Mouse (Mus musculus) forebrain, embryonic 14.5 days (tissue): Measurements from ENCODE around the gene Bmp6. TPM values are rescaled to one million over a fixed set of nuclear protein-coding genes. Genes with fewer than 3 reads are reported as not detected.
A peak's percentile ranks its signal among the peaks of the same experiment; 100 is the strongest.

Experiments used
- ATAC-seq: fragments of 200-750 bp; cut with Nextera tagmentation; 2 replicates; pipeline ENCODE4 v1.8.0; 2017; ENCODE audit warnings: mild to moderate bottlenecking, moderate library complexity
- DNase-seq: peaks from one replicate; pipeline ENCODE4 v3.0.0-alpha.2; 2015; ENCODE audit warnings: low spot score
- H3K27ac ChIP-seq: fragments of 300-500 bp; sonication (generic); 2 replicates; pipeline ENCODE4 v1.5.1; 2014; ENCODE audit warnings: low read depth, mild to moderate bottlenecking, control low read depth, low read length, moderate library complexity
- H3K27me3 ChIP-seq: fragments of 300-500 bp; sonication (generic); replicated peaks from 2 replicates; pipeline ENCODE4 v1.6.1; 2014; ENCODE audit warnings: low read length, control low read depth, mixed read lengths; ENCODE audit not compliant: control insufficient read depth, insufficient read depth
- H3K36me3 ChIP-seq: fragments of 300-500 bp; sonication (generic); 2 replicates; pipeline ENCODE4 v1.6.1; 2014; ENCODE audit warnings: low read length, control low read depth; ENCODE audit not compliant: control insufficient read depth, insufficient read depth
- H3K4me1 ChIP-seq: fragments of 300-500 bp; sonication (generic); 2 replicates; pipeline ENCODE4 v1.6.1; 2014; ENCODE audit warnings: antibody characterized with exemption, low read length, control low read depth; ENCODE audit not compliant: control insufficient read depth, insufficient read depth
- H3K4me2 ChIP-seq: fragments of 300-500 bp; sonication (generic); 2 replicates; pipeline ENCODE4 v1.6.1; 2014; ENCODE audit warnings: mild to moderate bottlenecking, control low read depth, low read length
- H3K4me3 ChIP-seq: fragments of 300-500 bp; sonication (generic); 2 replicates; pipeline ENCODE4 v1.5.1; 2014; ENCODE audit warnings: low read depth, low read length, control low read depth
- H3K9ac ChIP-seq: fragments of 300-500 bp; sonication (generic); 2 replicates; pipeline ENCODE4 v1.6.1; 2014; ENCODE audit warnings: mild to moderate bottlenecking, low read length, control low read depth, moderate library complexity
- H3K9me3 ChIP-seq: fragments of 300-500 bp; sonication (generic); replicated peaks from 2 replicates; pipeline ENCODE4 v1.6.1; 2016; ENCODE audit warnings: low read length, control low read depth, mixed read lengths; ENCODE audit not compliant: control insufficient read depth
- WGBS: fragments of 180-500 bp; shearing (Covaris S2); extraction: QIAGEN DNeasy Blood & Tissue Kit; methylation state at CpG from one replicate; pipeline ENCODE4 v1.1.7; 2014; 5-methylcytosine and 5-hydroxymethylcytosine counted together
- polyA plus RNA-seq: library from polyadenylated mRNA; unstranded; fragments of >200 nt; fragmentation: Nextera tagmentation; extraction: Ambion mirVana; gene quantifications from 2 replicates; pipeline ENCODE4 v1.2.1, GENCODE M21; 2014

Gene Bmp6
- polyA plus RNA-seq, 1 experiment from 2014 or later: 2.6 TPM

DNA sequence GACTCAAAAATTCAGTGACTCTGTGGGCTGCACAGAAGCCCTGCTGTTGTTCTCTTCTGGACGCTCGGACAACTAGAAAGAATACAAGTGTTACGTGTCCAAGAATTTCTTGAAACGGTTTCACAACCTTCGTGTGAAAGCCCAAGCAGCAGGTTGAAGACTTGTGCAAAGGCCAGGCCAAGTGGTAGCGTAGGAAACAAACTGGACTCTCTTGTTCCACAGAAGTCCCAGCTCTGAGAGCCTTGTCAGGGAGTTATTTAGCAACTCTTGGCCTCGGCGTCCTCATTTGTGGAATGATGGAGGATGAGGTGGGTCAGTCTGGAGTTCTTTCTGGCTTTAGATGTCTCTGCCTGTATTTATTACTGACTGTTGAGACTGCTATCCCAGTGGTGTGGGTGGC lies 55.8 kb downstream of the Bmp6 start:
- no peaks in the 10 kb centered on the region for H3K9me3 ChIP-seq
- H3K4me2 ChIP-seq: no peak overlapping the region
- H3K27ac ChIP-seq: no peak overlapping the region
- 87% methylated on average over 8 of the region's 8 CpGs for WGBS
- no peak for DNase-seq
- no peak overlapping the region for H3K4me3 ChIP-seq
- H3K36me3 ChIP-seq: no peaks in the 10 kb centered on the region
- no peak overlapping the region for H3K9ac ChIP-seq
- no peaks in the 10 kb centered on the region for H3K27me3 ChIP-seq
- no peaks in the 10 kb centered on the region for H3K4me1 ChIP-seq
- no peak for ATAC-seq

DNA sequence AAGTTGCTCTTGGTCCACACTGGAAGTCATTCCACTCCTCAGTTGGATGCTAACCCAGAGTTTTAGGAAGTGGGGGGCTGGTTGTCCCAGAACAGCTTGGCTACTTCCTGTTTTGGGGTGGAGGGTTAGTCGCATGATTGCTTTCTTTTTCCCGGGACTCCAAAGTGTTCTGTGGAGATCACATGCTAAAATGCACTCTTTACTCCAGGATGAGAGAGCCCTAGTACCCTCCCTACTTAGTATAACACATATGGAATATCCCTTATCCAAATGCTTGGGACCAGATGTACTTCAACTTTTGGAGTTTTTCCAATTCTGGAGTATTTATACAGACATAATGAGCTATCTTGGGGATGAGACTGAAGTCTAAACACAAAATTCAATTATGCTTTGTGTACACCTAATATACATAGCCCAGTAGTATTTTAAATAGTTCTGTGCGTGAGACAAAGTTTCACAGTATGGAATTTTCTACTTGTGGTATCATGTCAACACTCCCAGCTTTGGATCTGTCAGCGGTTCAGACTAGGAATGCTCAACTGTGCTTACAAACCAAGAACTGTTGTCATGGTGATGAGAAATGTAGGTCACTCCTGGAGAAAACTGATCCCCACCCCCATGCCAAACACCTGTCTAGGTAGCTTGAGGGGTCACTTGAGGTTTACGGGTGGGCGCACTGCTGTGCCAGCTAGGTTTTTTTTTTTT lies 62.9 kb downstream of the Bmp6 start:
- H3K4me2 ChIP-seq: no peak overlapping the region
- peak; percentile 56 for DNase-seq
- H3K27me3 ChIP-seq: no peaks in the 10 kb centered on the region
- no peaks in the 10 kb centered on the region for H3K36me3 ChIP-seq
- H3K9ac ChIP-seq: no peak overlapping the region
- peak; percentile 37; the same call in 1 of the 2 replicates for ATAC-seq
- H3K9me3 ChIP-seq: no peaks in the 10 kb centered on the region
- H3K4me1 ChIP-seq: peaks cover 12% of the 10 kb centered on the region
- H3K27ac ChIP-seq: no peak overlapping the region
- 81% methylated on average over 6 of the region's 6 CpGs for WGBS
- no peak overlapping the region for H3K4me3 ChIP-seq

DNA sequence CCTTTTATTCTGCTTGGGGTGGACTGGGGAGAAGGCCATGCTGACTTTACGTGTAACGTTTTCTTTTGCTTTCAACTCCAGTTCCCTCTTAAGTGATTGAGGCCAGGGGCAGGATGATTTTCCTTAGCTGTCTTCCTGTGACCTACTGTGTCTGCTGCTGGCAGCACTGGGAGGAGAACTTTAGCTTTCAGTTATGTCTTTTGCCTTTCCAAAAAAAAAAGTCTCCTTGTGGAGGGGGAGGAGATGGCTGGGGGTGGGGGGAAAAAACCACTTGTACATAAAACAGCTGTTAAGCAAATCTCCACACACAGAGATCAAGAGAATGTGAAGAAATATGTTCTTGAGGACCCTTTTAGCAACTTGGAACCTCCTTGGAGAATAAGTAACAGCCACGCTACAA lies 63.7 kb downstream of the Bmp6 start:
- Histone ChIP-seq H3K27me3 (no peaks in the 10 kb centered on the region), H3K27ac (no peak overlapping the region), H3K9me3 (no peaks in the 10 kb centered on the region), H3K9ac (no peak overlapping the region), H3K36me3 (no peaks in the 10 kb centered on the region), H3K4me2 (no peak overlapping the region), H3K4me1 (peaks cover 12% of the 10 kb centered on the region), H3K4me3 (no peak overlapping the region)
- DNase-seq: no peak
- 83% methylated on average over 3 of the region's 3 CpGs for WGBS
- no peak for ATAC-seq

DNA sequence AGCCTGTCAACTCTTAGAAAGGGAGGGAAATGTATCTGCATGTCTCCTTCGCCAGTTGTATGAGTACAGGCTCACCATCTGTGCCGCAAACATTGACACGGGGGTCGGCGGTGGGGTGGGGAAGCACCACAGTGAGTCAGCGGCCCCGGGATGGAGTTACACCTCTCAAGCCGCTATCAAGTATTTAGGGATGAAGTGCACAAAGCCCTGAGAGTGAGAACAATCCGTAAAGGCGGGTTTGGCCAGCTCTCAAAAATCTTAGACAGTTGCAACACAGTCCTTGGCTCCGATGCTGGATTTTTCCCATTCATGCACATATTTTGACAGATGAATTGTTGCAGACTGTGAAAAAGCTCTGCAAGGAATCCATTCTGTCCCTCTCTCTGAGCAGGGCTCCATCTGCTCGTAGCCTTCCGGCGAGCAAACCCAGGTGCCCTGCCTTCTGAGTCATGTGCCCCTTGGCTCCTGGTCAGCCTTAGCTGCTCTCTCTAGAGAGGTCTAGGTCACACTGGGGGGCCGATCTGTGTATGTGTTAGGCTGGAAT lies 65.5 kb downstream of the Bmp6 start:
- Histone ChIP-seq H3K9ac (peak overlapping the region; percentile 25; the same call in 1 of the 2 replicates), H3K9me3 (no peaks in the 10 kb centered on the region), H3K36me3 (no peaks in the 10 kb centered on the region), H3K4me1 (peaks cover 12% of the 10 kb centered on the region), H3K27me3 (no peaks in the 10 kb centered on the region), H3K4me2 (peak overlapping the region; percentile 30), H3K27ac (peak overlapping the region; percentile 54; the same call in 1 of the 2 replicates), H3K4me3 (no peak overlapping the region)
- WGBS: 21% methylated on average over 15 of the region's 15 CpGs
- ATAC-seq: peak; percentile 86
- DNase-seq: peak; percentile 92

DNA sequence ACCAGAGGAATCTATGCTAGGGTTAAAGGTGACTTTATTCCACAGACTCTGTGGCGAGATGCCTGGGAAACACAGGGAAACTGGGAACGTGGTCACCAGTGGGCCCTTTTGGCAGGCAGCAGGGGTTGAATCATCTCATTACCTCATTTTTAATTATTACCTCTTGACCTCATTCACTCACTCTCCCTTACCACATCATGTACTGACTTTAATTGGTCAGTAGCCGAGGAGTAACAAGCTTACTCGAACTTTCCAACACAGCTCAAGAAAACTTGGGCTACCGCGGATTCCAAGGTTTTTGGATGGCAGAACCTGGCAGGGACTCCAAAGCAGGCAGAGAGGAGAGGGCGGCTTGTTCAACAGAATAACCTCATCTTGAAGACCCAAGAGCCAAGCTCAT lies 74.9 kb downstream of the Bmp6 start:
- no peak for DNase-seq
- Histone ChIP-seq H3K4me3 (no peak overlapping the region), H3K36me3 (no peaks in the 10 kb centered on the region), H3K27ac (no peak overlapping the region), H3K27me3 (no peaks in the 10 kb centered on the region), H3K4me2 (no peak overlapping the region), H3K9ac (no peak overlapping the region), H3K9me3 (no peaks in the 10 kb centered on the region), H3K4me1 (no peaks in the 10 kb centered on the region)
- ATAC-seq: no peak
- WGBS: 88% methylated on average over 7 of the region's 7 CpGs

DNA sequence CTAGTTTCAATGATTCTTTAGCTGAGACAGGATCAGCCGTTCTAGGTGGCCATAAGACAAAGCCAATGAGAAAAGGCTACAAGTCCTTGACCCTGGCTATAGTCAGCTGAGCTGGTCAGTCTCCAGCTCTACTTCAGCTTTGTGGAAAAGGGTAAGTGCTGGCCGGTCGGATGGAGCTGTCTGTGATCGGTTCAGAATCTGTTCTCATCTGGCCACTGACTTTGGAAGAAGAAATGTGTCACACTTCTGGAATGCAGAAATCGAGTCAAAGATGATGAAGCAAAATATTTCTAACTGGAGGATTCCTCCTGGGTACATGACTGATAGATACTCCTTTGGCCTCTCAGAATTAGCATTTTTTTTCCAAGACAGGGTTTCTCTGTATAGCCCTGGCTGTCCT lies 77.6 kb downstream of the Bmp6 start:
- 84% methylated on average over 5 of the region's 5 CpGs for WGBS

DNA sequence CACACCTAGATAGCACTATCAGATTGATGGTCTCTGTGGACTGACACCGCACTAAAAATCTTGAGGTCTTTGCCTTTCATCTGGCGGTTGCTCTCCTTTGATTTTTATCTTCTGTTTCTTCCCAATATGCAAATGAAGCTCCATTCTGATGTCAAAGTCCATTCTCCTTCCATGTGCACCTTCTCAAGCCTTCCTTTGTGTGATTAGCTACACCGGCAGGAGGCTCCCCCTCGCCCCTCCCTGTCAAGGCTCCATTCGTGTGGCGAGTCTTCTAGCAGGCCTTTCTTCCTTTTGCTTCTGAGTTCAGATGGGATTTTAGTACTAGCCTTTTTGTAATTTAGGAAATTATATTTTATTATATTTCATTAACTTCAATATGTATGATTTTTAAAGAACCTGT lies 80.4 kb downstream of the Bmp6 start:
- H3K36me3 ChIP-seq: no peaks in the 10 kb centered on the region
- 55% methylated on average over 6 of the region's 6 CpGs for WGBS
- no peak overlapping the region for H3K9ac ChIP-seq
- no peak overlapping the region for H3K27ac ChIP-seq
- H3K9me3 ChIP-seq: no peaks in the 10 kb centered on the region
- H3K4me3 ChIP-seq: no peak overlapping the region
- no peak for ATAC-seq
- H3K27me3 ChIP-seq: no peaks in the 10 kb centered on the region
- DNase-seq: no peak
- no peak overlapping the region for H3K4me2 ChIP-seq
- no peaks in the 10 kb centered on the region for H3K4me1 ChIP-seq

More for the DNA sequence above, 77.6 kb downstream of the Bmp6 start:
- no peak overlapping the region for H3K4me2 ChIP-seq
- H3K4me1 ChIP-seq: no peaks in the 10 kb centered on the region
- no peaks in the 10 kb centered on the region for H3K36me3 ChIP-seq
- H3K4me3 ChIP-seq: no peak overlapping the region
- H3K27me3 ChIP-seq: no peaks in the 10 kb centered on the region
- H3K27ac ChIP-seq: no peak overlapping the region
- no peak for DNase-seq
- H3K9ac ChIP-seq: no peak overlapping the region
- no peaks in the 10 kb centered on the region for H3K9me3 ChIP-seq
- no peak for ATAC-seq

DNA sequence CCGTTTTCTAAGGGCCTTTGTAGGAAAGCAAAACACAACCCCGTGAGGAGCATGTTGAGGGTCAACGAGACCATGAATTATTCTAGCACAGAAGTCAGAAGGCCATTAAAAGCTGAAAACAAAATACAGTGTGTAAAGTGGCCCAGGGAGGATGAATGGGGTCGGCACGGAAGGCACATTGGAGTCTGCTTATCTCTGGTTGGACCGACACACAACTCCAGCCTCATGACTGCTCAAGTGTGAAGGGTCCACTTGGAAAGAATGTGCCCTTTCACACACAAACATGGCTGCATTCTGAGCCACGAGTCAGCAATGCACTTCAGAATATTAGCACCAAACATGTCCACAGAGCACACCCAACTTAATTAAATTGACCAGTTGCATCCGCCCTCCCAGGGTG lies 84.8 kb downstream of the Bmp6 start:
- Histone ChIP-seq H3K4me3 (no peak overlapping the region), H3K4me2 (no peak overlapping the region), H3K36me3 (no peaks in the 10 kb centered on the region), H3K9ac (no peak overlapping the region), H3K27me3 (no peaks in the 10 kb centered on the region), H3K9me3 (no peaks in the 10 kb centered on the region), H3K27ac (no peak overlapping the region), H3K4me1 (no peaks in the 10 kb centered on the region)
- 81% methylated on average over 8 of the region's 8 CpGs for WGBS
- ATAC-seq (no peak), DNase-seq (no peak)

DNA sequence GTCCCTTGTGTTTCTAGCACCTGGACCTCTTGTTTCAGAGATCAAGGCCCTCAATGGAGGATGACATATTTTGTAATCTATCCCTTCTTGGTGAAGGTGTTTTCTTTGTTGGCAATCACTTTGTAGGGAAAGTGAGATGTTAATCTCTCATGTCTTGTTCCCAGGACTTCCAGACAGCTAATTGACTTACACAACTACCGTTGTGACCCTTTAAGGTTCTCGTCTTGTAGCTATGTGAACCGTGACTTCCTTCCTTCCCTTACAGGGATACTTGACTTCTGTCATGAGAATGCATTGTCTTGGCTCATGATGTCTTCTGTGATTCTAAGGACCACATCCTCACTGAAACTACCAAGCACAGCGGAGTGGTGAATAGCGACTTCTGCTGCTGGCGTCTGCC lies 85.2 kb downstream of the Bmp6 start:
- Histone ChIP-seq H3K4me3 (no peak overlapping the region), H3K36me3 (no peaks in the 10 kb centered on the region), H3K4me1 (no peaks in the 10 kb centered on the region), H3K9ac (no peak overlapping the region), H3K27ac (no peak overlapping the region), H3K9me3 (no peaks in the 10 kb centered on the region), H3K4me2 (no peak overlapping the region), H3K27me3 (no peaks in the 10 kb centered on the region)
- no peak for ATAC-seq
- no peak for DNase-seq
- 93% methylated on average over 6 of the region's 6 CpGs for WGBS
